Mouse (Mus musculus): Measurements from ENCODE around the gene Mogat2.

DNA sequence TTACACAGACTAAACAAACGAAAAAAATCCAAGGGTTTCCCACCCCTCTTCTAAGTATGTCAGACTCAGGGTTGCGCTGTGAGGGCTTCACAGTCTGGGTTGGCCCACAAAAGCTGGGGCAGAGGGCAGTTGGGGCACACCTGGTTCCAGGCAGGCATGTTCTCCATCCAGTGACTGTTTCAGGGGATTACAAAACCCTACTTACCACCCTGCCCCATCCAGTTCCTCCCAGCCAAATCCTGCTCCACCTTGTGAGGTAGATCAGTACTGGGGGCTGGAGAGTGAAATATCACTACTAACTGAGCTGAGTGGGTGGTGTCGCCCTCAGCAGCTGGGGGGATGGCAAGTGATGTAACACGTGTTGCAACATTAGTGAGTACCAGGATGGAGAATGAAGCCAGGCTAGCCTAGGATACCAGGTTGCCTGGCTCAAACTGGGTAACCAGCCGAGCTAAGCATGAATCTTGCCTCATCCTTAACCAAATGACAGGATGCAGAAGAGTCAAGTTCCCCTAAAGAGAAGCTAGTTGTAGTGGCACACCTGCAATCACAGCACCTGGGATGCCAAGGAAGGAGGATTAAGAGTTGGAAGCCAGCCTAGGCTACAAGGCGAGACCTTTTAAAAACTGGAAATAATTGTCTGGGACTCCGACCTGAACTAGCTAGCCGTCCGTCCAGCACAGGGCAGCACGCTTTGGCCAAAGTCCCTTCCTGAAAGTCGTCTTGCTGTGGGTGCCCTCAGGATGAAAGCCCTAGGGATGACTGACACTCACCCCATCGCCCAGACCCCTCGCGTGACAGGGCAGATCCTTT is 56.6 kb downstream of the Mogat2 start:
- TF ChIP-seq CTCF (conservative IDR thresholded peaks at IDR 0.05; ENCODE audit: low read length) (no peak), NANOG (IDR thresholded peaks at IDR 0.05; ENCODE audit: borderline replicate concordance, low read length) (no peak), POU5F1 (IDR thresholded peaks at IDR 0.05; ENCODE audit: borderline replicate concordance, low read length) (no peak)
